Mouse (Mus musculus): Measurements from ENCODE around the gene Vipas39.
"Not testable (repeated sequence)": the region's sequence is repeated elsewhere in the genome, so short reads cannot be mapped to it uniquely, and the experiment has no call there.

Gene Vipas39

GRCm38 (mm10) chr12:87266108-87266826 is at the start of gene Vipas39, which contains the start of gene Ahsa1:
Vipas39 (minus strand) TSS chr12:87266256.
Ahsa1 (plus strand) TSS chr12:87266479.
- DNase-seq (ENCODE audit: low read depth, low spot score): peak; percentile 94

DNA sequence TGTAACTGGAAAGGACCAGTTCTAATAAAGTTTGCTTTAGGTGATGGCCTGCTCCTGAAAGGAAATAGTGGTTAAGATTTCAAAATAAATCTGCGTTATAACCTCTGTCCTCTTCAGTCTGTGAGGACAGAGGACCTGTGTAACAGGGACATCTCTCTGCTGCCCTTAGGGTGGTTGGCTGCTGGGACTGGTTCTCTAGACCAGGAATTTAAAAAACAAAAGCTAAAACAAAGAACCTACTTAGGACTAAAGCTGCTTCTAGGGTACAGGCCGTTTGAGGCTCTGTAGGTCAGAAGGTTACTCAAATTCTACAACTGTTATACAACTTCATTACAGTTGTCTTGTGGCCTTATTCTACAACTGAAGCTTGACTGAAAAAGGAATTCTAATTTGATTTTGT is 47.0 kb upstream of the Vipas39 start:
- DNase-seq (ENCODE audit: low read depth, low spot score): no peak

DNA sequence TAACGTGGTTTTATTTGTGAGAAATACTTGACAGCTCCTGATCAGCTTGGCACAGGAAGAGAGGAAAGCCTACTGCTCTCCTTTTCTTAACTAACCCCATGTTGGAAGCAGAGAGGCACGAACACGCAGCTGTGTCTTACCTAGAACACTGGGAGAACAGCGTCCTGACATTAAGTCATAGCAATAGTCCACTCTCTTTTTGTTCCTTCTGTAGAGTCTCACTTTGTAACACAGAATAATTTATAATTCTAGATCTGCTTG is 40.5 kb upstream of the Vipas39 start:
- not testable (repeated sequence) for DNase-seq (ENCODE audit: low read depth, low spot score)

DNA sequence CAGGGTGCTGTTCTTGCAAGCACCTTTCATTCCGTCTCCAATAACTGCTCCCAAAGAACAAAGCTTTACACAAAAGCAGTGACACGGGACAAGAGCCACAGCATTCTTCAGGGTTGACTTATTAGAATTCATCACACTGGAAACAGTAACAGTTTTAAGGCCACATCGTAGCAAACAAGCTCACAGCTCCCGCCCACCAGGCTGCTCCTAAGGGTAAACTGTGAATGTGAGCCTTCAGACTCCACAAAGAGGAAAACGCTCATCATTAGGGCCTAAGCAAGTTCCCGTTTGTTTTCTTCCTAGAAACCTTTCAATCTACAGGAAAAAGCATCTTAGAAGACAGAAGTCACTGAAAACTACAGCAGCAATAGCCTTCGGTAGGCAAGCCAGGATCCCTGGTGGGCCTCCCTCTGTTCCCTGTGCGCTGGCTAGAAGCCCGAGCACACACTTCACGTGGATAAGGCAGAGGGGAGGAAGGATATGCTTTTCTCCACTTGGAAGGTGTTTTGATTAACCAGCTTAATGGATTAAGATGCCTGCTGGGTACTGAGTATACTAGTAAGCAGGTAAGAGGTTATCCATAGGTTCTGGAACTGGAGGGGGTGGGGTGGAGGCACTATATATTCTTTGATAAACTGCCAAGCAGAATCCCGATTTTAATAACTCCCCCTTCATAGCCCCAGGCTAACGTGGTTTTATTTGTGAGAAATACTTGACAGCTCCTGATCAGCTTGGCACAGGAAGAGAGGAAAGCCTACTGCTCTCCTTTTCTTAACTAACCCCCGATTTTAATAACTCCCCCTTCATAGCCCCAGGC is 39.9 kb upstream of the Vipas39 start:
- DNase-seq (ENCODE audit: low read depth, low spot score): peak; percentile 26

- DNase-seq (ENCODE audit: low read depth, low spot score): no peak
Observed at GRCm38 (mm10) chr12:87301189-87301588, 35.1 kb upstream of the Vipas39 start.

GRCm38 (mm10) chr12:87300441-87300690 is 34.3 kb upstream of the Vipas39 start:
- DNase-seq (ENCODE audit: low read depth, low spot score): no peak

- no peak for DNase-seq (ENCODE audit: low read depth, low spot score)
Observed at GRCm38 (mm10) chr12:87299657-87300440, 33.8 kb upstream of the Vipas39 start, which contains the start of gene Ism2. Ism2 (minus strand) TSS chr12:87299705.

DNA sequence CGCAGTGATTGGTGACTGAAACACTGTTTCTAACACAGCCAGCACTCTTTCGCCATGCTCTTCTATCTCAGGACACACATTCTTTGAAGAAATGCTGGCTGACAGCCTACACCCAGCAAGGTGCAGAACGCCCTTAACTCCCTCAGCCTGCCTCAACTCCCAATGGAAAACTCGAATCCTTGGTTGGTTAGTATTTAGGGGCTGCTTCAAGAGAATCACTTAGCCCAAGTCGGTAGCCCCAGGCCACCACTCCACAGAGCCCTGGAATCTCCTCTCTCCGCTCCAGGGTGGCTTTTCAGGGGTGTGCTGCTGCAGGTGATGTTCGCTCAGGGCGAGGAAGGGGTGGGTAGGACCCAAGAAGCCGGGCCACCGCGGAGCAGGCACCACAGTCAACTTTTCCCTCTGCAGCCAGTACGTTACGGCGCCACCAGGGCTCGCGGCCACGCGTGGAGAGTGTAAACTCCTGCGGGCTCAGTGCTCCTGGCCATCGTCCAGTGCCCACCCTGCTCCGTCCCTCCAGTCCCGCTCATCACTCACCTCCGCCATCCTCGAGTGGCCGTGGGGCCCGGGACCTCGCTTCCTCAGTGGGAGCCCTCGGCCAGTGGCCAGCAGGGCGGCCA is 33.1 kb upstream of the Vipas39 start:
- DNase-seq (ENCODE audit: low read depth, low spot score): no peak

GRCm38 (mm10) chr12:87293934-87294333 is 27.9 kb upstream of the Vipas39 start:
- DNase-seq (ENCODE audit: low read depth, low spot score): no peak

DNA sequence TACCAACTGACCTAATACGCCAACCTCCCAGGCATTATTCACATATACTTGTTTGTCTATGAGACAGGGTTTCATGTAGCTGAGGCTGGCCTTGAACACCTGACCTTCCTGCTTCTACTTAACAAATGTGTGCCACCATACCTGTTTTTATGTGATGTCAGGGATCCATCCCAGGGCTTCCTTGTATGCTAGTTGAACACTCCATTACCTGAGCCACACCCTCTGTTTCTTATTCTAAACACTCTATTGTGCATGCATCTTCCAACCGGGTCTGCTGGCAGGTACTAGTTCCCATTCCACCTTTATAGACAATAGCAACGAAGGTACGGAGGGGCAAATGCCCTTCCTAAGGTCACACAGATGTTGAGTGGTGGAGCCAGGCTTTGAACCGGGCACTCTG is 23.0 kb upstream of the Vipas39 start:
- DNase-seq (ENCODE audit: low read depth, low spot score): no peak

DNA sequence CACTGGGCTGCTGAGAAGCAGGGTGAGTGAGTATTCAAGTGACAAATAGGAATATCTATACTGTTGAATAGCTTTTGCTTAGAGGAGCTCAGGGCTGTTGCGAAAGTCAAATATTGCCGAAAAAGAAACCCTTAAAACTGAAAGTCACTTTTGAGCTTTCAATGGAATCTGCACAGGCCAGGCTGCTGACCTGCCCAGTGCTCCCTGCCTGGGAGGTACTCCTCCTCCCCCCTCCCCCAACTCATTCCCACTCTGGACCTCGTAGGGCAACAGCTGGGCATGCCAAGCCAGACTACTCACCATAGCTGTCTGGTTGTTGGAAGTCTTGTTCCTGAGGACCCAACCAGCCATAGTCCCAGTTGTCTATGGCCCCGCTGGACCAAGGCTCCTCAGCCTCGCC is 18.7 kb upstream of the Vipas39 start:
- no peak for DNase-seq (ENCODE audit: low read depth, low spot score)

- DNase-seq (ENCODE audit: low read depth, low spot score): no peak
Observed at GRCm38 (mm10) chr12:87284268-87284667, 18.2 kb upstream of the Vipas39 start.

DNA sequence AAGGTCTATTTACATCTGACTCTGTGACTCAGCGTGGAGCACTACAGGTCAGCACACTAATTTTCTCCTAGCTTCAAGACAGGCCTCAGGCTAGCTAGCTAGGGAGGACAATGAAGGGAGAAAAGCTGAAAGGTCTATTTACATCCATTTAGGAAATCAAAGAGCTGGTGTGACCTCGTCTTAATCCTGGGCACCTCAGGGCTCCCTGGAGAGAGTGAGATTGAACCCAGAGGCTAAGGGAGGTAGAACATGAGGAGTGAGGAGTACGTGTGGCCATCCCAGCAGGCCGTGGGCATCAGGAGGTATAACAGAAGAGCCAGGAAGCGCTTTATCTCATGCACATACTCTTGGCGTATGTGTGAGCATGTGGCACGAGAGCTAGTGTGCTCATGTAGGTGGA is 17.6 kb upstream of the Vipas39 start:
- no peak for DNase-seq (ENCODE audit: low read depth, low spot score)

GRCm38 (mm10) chr12:87282743-87283142 is 16.7 kb upstream of the Vipas39 start:
- no peak for DNase-seq (ENCODE audit: low read depth, low spot score)

GRCm38 (mm10) chr12:87281766-87282165 is 15.7 kb upstream of the Vipas39 start:
- DNase-seq (ENCODE audit: low read depth, low spot score): no peak

DNA sequence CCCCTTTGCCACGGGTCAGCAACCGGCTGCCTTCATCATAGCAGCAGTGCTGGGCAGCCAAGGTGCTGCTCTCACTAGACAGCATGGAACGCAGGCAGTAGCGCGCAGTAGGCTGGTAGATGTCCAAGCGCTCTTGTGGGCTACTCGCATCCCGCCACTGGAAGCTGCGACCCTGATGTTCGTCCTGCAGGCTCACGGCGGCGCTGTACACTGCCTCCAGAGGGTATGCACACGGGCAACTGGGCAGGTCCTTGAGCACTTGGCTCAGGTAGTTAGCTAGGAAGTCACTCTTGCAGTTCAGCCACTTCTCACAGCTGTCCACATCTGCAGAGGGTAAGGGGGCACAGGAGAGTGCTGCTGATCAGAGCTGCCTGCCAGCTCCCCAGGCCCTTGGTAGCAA is 13.8 kb upstream of the Vipas39 start:
- no peak for DNase-seq (ENCODE audit: low read depth, low spot score)

DNA sequence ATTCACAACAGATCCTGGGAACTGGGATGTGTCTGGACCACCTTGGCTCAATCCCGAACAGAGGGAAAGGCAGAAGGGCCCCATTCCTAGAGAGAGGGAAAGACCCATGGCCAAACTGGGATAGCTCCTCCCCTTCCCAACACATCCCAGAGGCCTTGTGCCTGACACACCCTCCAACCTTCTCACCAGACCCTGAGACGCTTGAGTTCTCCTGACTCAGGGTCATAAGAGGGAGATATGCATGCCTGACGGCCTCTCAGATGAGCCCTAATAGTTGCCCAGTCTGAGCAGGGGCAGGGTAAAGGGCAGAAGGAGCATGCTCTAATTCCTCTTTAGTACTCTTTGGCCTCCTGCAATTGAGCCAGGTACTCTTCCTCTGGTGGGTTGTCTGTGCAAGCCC is 13.3 kb upstream of the Vipas39 start:
- no peak for DNase-seq (ENCODE audit: low read depth, low spot score)

DNA sequence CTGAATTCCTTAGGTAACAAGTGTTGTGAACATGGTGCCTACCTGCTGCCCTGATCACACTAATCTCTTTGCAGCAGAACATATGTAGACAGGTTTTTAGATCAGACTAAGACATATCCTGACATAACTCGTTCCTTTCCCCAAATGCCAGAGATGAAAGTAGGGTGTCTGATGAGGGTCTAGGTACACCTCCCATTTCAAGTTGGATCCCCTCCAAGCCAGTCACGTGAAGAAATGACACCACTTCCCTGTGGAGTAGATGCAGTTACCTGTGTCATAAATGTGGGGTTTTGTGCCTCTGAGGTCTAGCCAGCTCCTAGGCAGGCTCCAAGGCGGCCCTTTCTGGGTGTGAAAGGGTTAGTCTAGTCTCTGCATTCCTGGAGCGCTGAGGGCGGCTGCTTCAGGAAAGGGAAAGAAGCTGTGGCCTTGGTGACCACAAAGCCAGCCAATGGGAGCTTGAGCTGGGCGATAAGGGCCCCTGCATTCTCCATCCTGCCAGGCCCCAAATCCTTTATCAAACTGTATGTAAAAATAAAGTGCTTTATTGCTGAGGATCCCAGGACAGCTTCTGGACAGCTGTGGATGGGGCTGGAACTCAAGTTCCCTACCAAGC is 12.2 kb upstream of the Vipas39 start:
- no peak for DNase-seq (ENCODE audit: low read depth, low spot score)

DNA sequence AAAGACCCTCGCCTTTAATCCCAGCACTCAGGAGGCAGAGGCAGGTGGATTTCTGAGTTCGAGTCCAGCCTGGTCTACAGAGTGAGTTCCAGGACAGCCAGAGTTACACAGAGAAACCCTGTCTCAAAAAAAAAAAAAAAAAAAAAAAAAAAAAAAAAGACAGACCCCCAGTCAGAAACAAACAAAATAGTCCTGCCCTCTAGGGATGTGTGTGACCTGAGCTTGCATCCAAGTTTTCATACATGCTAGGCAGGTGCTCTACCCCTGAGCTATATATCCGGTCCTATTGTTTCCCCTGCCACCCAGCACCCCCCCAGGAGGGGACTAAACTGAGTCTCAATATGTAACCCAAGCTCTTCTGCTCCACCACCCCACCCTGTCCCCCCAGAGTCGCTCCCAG is 11.2 kb upstream of the Vipas39 start:
- not testable (repeated sequence) for DNase-seq (ENCODE audit: low read depth, low spot score)

DNA sequence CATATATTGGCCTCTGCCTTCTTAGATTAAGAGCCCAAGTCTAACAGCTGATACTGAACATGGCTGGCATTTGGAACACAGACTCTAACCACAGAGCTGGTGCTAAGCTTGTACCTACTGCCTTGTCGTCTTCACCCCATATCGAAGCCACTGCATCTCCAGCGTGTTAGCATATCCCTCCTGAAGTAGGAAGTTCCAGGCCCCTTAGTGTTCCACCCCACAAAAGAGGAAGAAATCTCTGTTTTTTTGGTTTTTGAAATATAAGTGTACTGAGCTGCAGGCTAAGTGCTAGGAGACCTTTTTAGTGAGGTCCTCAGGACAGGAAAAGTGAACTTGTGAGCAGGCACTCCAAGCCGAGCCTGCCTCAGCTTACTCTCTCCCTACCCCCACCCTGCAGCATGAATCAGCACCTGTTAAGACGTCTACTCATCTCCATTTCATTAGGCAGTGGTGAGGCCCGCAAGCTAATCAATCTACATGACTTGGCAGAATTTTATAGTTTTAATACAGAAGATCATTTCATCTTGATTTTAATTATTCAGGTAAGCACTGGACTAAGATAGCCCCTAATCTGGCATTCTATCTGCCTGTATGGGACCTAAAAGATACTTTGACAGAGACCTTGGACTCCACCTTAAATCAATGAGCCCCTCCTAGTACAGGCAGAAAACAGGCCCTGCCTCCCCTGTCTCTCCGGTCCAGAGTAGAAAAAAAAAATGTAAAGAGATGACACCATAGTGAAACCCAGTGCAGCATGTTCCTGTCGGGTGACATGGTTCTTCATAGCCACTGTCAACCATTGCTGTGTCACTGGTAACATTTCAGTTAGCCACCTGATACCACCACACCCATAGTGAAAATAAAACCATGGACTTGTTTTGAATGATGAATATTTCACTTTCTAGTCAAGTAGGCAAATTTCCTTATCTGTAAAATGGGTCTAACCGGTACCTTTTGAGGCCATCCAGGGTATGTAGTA is 9.1 kb upstream of the Vipas39 start:
- no peak for DNase-seq (ENCODE audit: low read depth, low spot score)

DNA sequence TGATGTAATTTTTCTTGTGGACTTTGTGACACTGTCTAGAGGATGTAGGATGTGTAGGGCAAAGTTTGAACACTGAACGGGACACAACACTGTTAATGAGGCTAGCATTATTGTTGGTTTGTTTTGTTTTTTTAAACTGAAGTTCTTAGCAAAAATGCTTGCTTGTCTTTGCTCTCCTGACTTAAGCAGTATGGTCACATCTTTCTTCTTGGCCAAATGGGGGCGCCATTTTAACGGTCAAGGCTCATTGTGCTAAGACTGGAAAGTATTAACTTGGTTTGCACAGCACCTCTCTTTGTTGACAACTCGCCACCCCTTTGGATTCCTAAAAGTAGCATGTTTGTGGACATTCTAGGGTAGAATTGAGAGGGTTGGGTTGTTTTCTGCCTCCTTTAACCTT is 1.6 kb upstream of the Vipas39 start:
- DNase-seq (ENCODE audit: low read depth, low spot score): peak; percentile 11

All from retina, adult 2 months (tissue).